Comparison of ENCODE assay signal across 23 mouse cellular contexts in genomic region chr16:38307221-38307605, GRCm38 (mm10). TPM values are rescaled to one million over a fixed set of nuclear protein-coding genes. Genes with fewer than 3 reads are reported as not detected.
DNase-seq lines count a peak whose midpoint lies in the region; ATAC-seq and TF ChIP-seq lines count a peak whose summit lies in the region.
"Had no signal": no experiment of that assay in that cellular context is flagged by ENCODE, and none has a peak within 500 bp of the region (broad histone marks: within the 10 kb centered on the region; RNA-seq: fewer than 3 reads in every experiment).

No protein-coding gene starts in this region.

- H3K9me3 ChIP-seq in hindbrain, embryonic 11.5 days (ENCODE audit: control insufficient read depth, low read length): no peaks in the 10 kb centered on the region
- H3K9me3 ChIP-seq in hindbrain, embryonic 14.5 days (ENCODE audit: control insufficient read depth, low read length): no peaks in the 10 kb centered on the region
- H3K9me3 ChIP-seq in embryonic facial prominence, embryonic 14.5 days (ENCODE audit: control insufficient read depth, low read length): no peaks in the 10 kb centered on the region
- no peaks in the 10 kb centered on the region for H3K9me3 ChIP-seq in midbrain, embryonic 13.5 days
- H3K9me3 ChIP-seq: forebrain, embryonic 13.5 days; limb, embryonic 15.5 days had no signal

- peak; percentile 37 for DNase-seq in hindbrain, embryonic 11.5 days (ENCODE audit: low spot score)
- DNase-seq in hindbrain, embryonic 14.5 days (ENCODE audit: low spot score): no peak
- DNase-seq in A20 (ENCODE audit: low read depth, low spot score): peak; percentile 52
- no peak for DNase-seq in embryonic facial prominence, embryonic 14.5 days (ENCODE audit: low spot score)
- no peak for DNase-seq in heart, adult 2 months
- no peak for DNase-seq in kidney, adult 11 months
- DNase-seq in layer of hippocampus, adult 18-20 months (ENCODE audit: low spot score in 2 of 2): no peak
- DNase-seq: adrenal gland, adult 8-10 months; cerebellum, adult 11-12 months had no signal

- ATAC-seq in hindbrain, embryonic 11.5 days (ENCODE audit: low FRiP score): peak; percentile 71; the same call in 1 of the 2 replicates
- no peak for ATAC-seq in hindbrain, embryonic 14.5 days (ENCODE audit: low FRiP score)
- peak; percentile 18; the same call in 1 of the 2 replicates for ATAC-seq in embryonic facial prominence, embryonic 14.5 days (ENCODE audit: low read depth)
- peak; percentile 74; the same call in 1 of the 2 replicates for ATAC-seq in midbrain, embryonic 13.5 days
- ATAC-seq: forebrain, embryonic 13.5 days; intestine, embryonic 16.5 days had no signal

- TF ChIP-seq CTCF in heart, adult 2 months (IDR thresholded peaks at IDR 0.05): no peak

- no peak overlapping the region for H3K9ac ChIP-seq in hindbrain, embryonic 11.5 days (ENCODE audit: low read depth, low read length)
- H3K9ac ChIP-seq in hindbrain, embryonic 14.5 days: no peak overlapping the region
- H3K9ac ChIP-seq in embryonic facial prominence, embryonic 14.5 days (ENCODE audit: low read depth, low read length): no peak overlapping the region
- H3K9ac ChIP-seq in midbrain, embryonic 13.5 days (replicated peaks): no peak overlapping the region
- H3K9ac ChIP-seq in heart, adult 2 months (ENCODE audit: low read depth, low read length): no peak overlapping the region
- H3K9ac ChIP-seq: forebrain, embryonic 13.5 days; heart, embryonic 13.5 days; limb, embryonic 15.5 days had no signal

- TF ChIP-seq EP300 in heart, adult 2 months (IDR thresholded peaks at IDR 0.05; ENCODE audit: insufficient read depth, low read depth, low read length): no peak

- no peaks in the 10 kb centered on the region for H3K27me3 ChIP-seq in hindbrain, embryonic 11.5 days (ENCODE audit: control insufficient read depth, insufficient read depth, low read length)
- no peaks in the 10 kb centered on the region for H3K27me3 ChIP-seq in hindbrain, embryonic 14.5 days (ENCODE audit: control insufficient read depth, insufficient read depth, low read length)
- no peaks in the 10 kb centered on the region for H3K27me3 ChIP-seq in embryonic facial prominence, embryonic 14.5 days (replicated peaks; ENCODE audit: control insufficient read depth, insufficient read depth, low read length)
- H3K27me3 ChIP-seq in midbrain, embryonic 13.5 days: no peaks in the 10 kb centered on the region
- H3K27me3 ChIP-seq in heart, adult 2 months (ENCODE audit: control insufficient read depth, insufficient read depth, low read length): no peaks in the 10 kb centered on the region
- H3K27me3 ChIP-seq: CH12.LX; forebrain, embryonic 13.5 days; heart, embryonic 13.5 days; limb, embryonic 15.5 days had no signal

- intact Hi-C loops in heart, adult 2 months (cut with DNase I): no loop called here

- H3K27ac ChIP-seq in hindbrain, embryonic 11.5 days (ENCODE audit: low read depth, low read length): 0 out of 2 replicates have a peak overlapping the region, but pooled peaks have one; percentile 10
- H3K27ac ChIP-seq in hindbrain, embryonic 14.5 days: no peak overlapping the region
- no peak overlapping the region for H3K27ac ChIP-seq in embryonic facial prominence, embryonic 14.5 days (replicated peaks; ENCODE audit: low read depth, low read length)
- peak overlapping the region; percentile 36; the same call in 1 of the 2 replicates for H3K27ac ChIP-seq in midbrain, embryonic 13.5 days
- no peak overlapping the region for H3K27ac ChIP-seq in heart, adult 2 months
- H3K27ac ChIP-seq: forebrain, embryonic 13.5 days; heart, embryonic 13.5 days; left cerebral cortex, adult 2 months; limb, embryonic 15.5 days had no signal

- WGBS in hindbrain, embryonic 11.5 days: 45% methylated on average over 5 of the region's 5 CpGs
- 28% methylated on average over 5 of the region's 5 CpGs for WGBS in hindbrain, embryonic 14.5 days
- WGBS in embryonic facial prominence, embryonic 14.5 days: 22% methylated on average over 5 of the region's 5 CpGs
- 37% methylated on average over 5 of the region's 5 CpGs for WGBS in midbrain, embryonic 13.5 days
- 67% methylated on average over 5 of the region's 5 CpGs for WGBS in heart, adult 2 months

- no peaks in the 10 kb centered on the region for H3K36me3 ChIP-seq in hindbrain, embryonic 11.5 days (ENCODE audit: control insufficient read depth, insufficient read depth, low read length)
- no peaks in the 10 kb centered on the region for H3K36me3 ChIP-seq in hindbrain, embryonic 14.5 days (replicated peaks; ENCODE audit: control insufficient read depth, insufficient read depth)
- H3K36me3 ChIP-seq in embryonic facial prominence, embryonic 14.5 days (ENCODE audit: control insufficient read depth, insufficient read depth, low read length): no peaks in the 10 kb centered on the region
- H3K36me3 ChIP-seq in midbrain, embryonic 13.5 days: no peaks in the 10 kb centered on the region
- H3K36me3 ChIP-seq in heart, adult 2 months (ENCODE audit: control insufficient read depth, insufficient read depth, low read length): no peaks in the 10 kb centered on the region
- H3K36me3 ChIP-seq: heart, embryonic 13.5 days; limb, embryonic 15.5 days had no signal

- no peak for TF ChIP-seq POLR2A in heart, adult 2 months (IDR thresholded peaks at IDR 0.05; ENCODE audit: insufficient read depth, low read depth, low read length)

- 0 out of 2 replicates have a peak, but pooled peaks cover 4% of the 10 kb centered on the region for H3K4me1 ChIP-seq in hindbrain, embryonic 11.5 days (replicated peaks; ENCODE audit: control insufficient read depth, insufficient read depth, low read length)
- H3K4me1 ChIP-seq in hindbrain, embryonic 14.5 days (replicated peaks; ENCODE audit: control insufficient read depth, insufficient read depth, low read length): 0 out of 2 replicates have a peak, but pooled peaks cover 3% of the 10 kb centered on the region
- peaks cover 8% of the 10 kb centered on the region; the same call in 1 of the 2 replicates for H3K4me1 ChIP-seq in embryonic facial prominence, embryonic 14.5 days (ENCODE audit: control insufficient read depth, insufficient read depth, low read length)
- H3K4me1 ChIP-seq in midbrain, embryonic 13.5 days (replicated peaks): peaks cover 17% of the 10 kb centered on the region
- 0 out of 2 replicates have a peak, but pooled peaks cover 2% of the 10 kb centered on the region for H3K4me1 ChIP-seq in heart, adult 2 months (ENCODE audit: control insufficient read depth, insufficient read depth, low read length)
- H3K4me1 ChIP-seq: forebrain, embryonic 13.5 days; heart, embryonic 13.5 days had no signal

- no peaks in the 10 kb centered on the region for H3K79me2 ChIP-seq in heart, adult 2 months (replicated peaks; ENCODE audit: control insufficient read depth, insufficient read depth, low read length)

- H3K4me2 ChIP-seq in hindbrain, embryonic 11.5 days (replicated peaks; ENCODE audit: low read depth, low read length): no peak overlapping the region
- no peak overlapping the region for H3K4me2 ChIP-seq in hindbrain, embryonic 14.5 days (replicated peaks)
- H3K4me2 ChIP-seq in embryonic facial prominence, embryonic 14.5 days (ENCODE audit: low read depth, low read length): no peak overlapping the region
- H3K4me2 ChIP-seq in midbrain, embryonic 13.5 days (replicated peaks): no peak overlapping the region
- H3K4me2 ChIP-seq: forebrain, embryonic 13.5 days; heart, embryonic 13.5 days had no signal

- H3K4me3 ChIP-seq in hindbrain, embryonic 11.5 days (ENCODE audit: low read depth, low read length): no peak overlapping the region
- H3K4me3 ChIP-seq in hindbrain, embryonic 14.5 days (replicated peaks; ENCODE audit: low read length): no peak overlapping the region
- H3K4me3 ChIP-seq in embryonic facial prominence, embryonic 14.5 days (ENCODE audit: low read depth, low read length): no peak overlapping the region
- no peak overlapping the region for H3K4me3 ChIP-seq in midbrain, embryonic 13.5 days (replicated peaks)
- no peak overlapping the region for H3K4me3 ChIP-seq in heart, adult 2 months
- H3K4me3 ChIP-seq: forebrain, embryonic 13.5 days; heart, embryonic 13.5 days; left cerebral cortex, adult 2 months; myocyte had no signal

RNA-seq across cellular contexts. Expression of gene Nr1i2, which starts 12.6 kb away (rescaled TPM):
- polyA plus RNA-seq in hindbrain, embryonic 11.5 days (2014; fragmentation: Nextera tagmentation; extraction: Ambion mirVana): 0.06 TPM in 1 of 2 replicates, not detected in the other
- not detected in 2 replicates for polyA plus RNA-seq in hindbrain, embryonic 14.5 days (2014; fragmentation: Nextera tagmentation; extraction: Ambion mirVana)
- not detected in 2 replicates for polyA plus RNA-seq in embryonic facial prominence, embryonic 14.5 days (2014; fragmentation: Nextera tagmentation; extraction: Ambion mirVana)
- polyA plus RNA-seq in midbrain, embryonic 13.5 days (2015; fragmentation: Nextera tagmentation; extraction: Ambion mirVana): not detected in 2 replicates
- total RNA-seq in heart, adult 2 months (2021): not detected
- 0.15 TPM in 1 of 2 replicates, not detected in the other for polyA plus RNA-seq in heart, adult 2 months (2012; rRNA removed)
- not detected for total RNA-seq in layer of hippocampus, adult 18-20 months (2021)
- total RNA-seq: CH12.LX; granulocyte monocyte progenitor cell, adult 5-6 weeks; heart, postnatal 4 days; layer of hippocampus, adult 8-10 months; left cerebral cortex, adult 2 months; megakaryocyte, adult 5-6 weeks had no signal
- polyA plus RNA-seq: forebrain, embryonic 13.5 days; heart, embryonic 13.5 days; limb, embryonic 15.5 days; myocyte; spleen, adult 2 months had no signal

RNA-seq across cellular contexts. Expression of gene Maats1, which starts 34.7 kb away (rescaled TPM):
- polyA plus RNA-seq in hindbrain, embryonic 11.5 days (2014; fragmentation: Nextera tagmentation; extraction: Ambion mirVana): 1.3 and 1.5 TPM in 2 replicates
- polyA plus RNA-seq in hindbrain, embryonic 14.5 days (2014; fragmentation: Nextera tagmentation; extraction: Ambion mirVana): 1.2 and 1.5 TPM in 2 replicates
- polyA plus RNA-seq in embryonic facial prominence, embryonic 14.5 days (2014; fragmentation: Nextera tagmentation; extraction: Ambion mirVana): 0.62 and 1.8 TPM in 2 replicates
- 0.88 and 0.98 TPM in 2 replicates for polyA plus RNA-seq in midbrain, embryonic 13.5 days (2015; fragmentation: Nextera tagmentation; extraction: Ambion mirVana)
- total RNA-seq in heart, adult 2 months (2021): not detected
- polyA plus RNA-seq in heart, adult 2 months (2012; rRNA removed): 0.20 TPM in 1 of 2 replicates, not detected in the other
- 1 to 10 TPM; 1.1 to 1.5 TPM for total RNA-seq in layer of hippocampus, adult 18-20 months (2021)
- total RNA-seq: granulocyte monocyte progenitor cell, adult 5-6 weeks; megakaryocyte, adult 5-6 weeks had no signal
- polyA plus RNA-seq: limb, embryonic 15.5 days had no signal

RNA-seq across cellular contexts. Expression of gene Cox17, which starts 39.6 kb away (rescaled TPM):
- polyA plus RNA-seq in hindbrain, embryonic 11.5 days (2014; fragmentation: Nextera tagmentation; extraction: Ambion mirVana): 121 and 122 TPM in 2 replicates
- polyA plus RNA-seq in hindbrain, embryonic 14.5 days (2014; fragmentation: Nextera tagmentation; extraction: Ambion mirVana): 74.3 and 97.1 TPM in 2 replicates
- polyA plus RNA-seq in embryonic facial prominence, embryonic 14.5 days (2014; fragmentation: Nextera tagmentation; extraction: Ambion mirVana): 133 and 168 TPM in 2 replicates
- polyA plus RNA-seq in midbrain, embryonic 13.5 days (2015; fragmentation: Nextera tagmentation; extraction: Ambion mirVana): 105 and 108 TPM in 2 replicates
- total RNA-seq in heart, adult 2 months (2021): 100 to 1,000 TPM; 295 to 358 TPM
- 190 and 221 TPM in 2 replicates for polyA plus RNA-seq in heart, adult 2 months (2012; rRNA removed)
- 100 to 1,000 TPM; 136 to 147 TPM for total RNA-seq in layer of hippocampus, adult 18-20 months (2021)

RNA-seq across cellular contexts. Expression of gene Gm21987, which starts 39.6 kb away (rescaled TPM):
- not detected in 2 replicates for polyA plus RNA-seq in hindbrain, embryonic 11.5 days (2014; fragmentation: Nextera tagmentation; extraction: Ambion mirVana)
- not detected in 2 replicates for polyA plus RNA-seq in hindbrain, embryonic 14.5 days (2014; fragmentation: Nextera tagmentation; extraction: Ambion mirVana)
- not detected in 2 replicates for polyA plus RNA-seq in embryonic facial prominence, embryonic 14.5 days (2014; fragmentation: Nextera tagmentation; extraction: Ambion mirVana)
- not detected in 2 replicates for polyA plus RNA-seq in midbrain, embryonic 13.5 days (2015; fragmentation: Nextera tagmentation; extraction: Ambion mirVana)
- not detected for total RNA-seq in heart, adult 2 months (2021)
- not detected in 2 replicates for polyA plus RNA-seq in heart, adult 2 months (2012; rRNA removed)
- not detected for total RNA-seq in layer of hippocampus, adult 18-20 months (2021)
- total RNA-seq: granulocyte monocyte progenitor cell, adult 5-6 weeks; left cerebral cortex, adult 2 months; megakaryocyte, adult 5-6 weeks had no signal
- polyA plus RNA-seq: forebrain, embryonic 13.5 days; liver, embryonic 16.5 days; spleen, adult 2 months had no signal

RNA-seq across cellular contexts. Expression of gene Popdc2, which starts 54.8 kb away (rescaled TPM):
- polyA plus RNA-seq in hindbrain, embryonic 11.5 days (2014; fragmentation: Nextera tagmentation; extraction: Ambion mirVana): 0.89 and 1.0 TPM in 2 replicates
- 0.24 and 0.26 TPM in 2 replicates for polyA plus RNA-seq in hindbrain, embryonic 14.5 days (2014; fragmentation: Nextera tagmentation; extraction: Ambion mirVana)
- 7.6 and 12.8 TPM in 2 replicates for polyA plus RNA-seq in embryonic facial prominence, embryonic 14.5 days (2014; fragmentation: Nextera tagmentation; extraction: Ambion mirVana)
- polyA plus RNA-seq in midbrain, embryonic 13.5 days (2015; fragmentation: Nextera tagmentation; extraction: Ambion mirVana): 0.26 and 0.51 TPM in 2 replicates
- 100 to 1,000 TPM; 462 to 476 TPM for total RNA-seq in heart, adult 2 months (2021)
- polyA plus RNA-seq in heart, adult 2 months (2012; rRNA removed): 695 and 745 TPM in 2 replicates
- total RNA-seq in layer of hippocampus, adult 18-20 months (2021): under 1 TPM; 0.20 to 0.66 TPM
- total RNA-seq: granulocyte monocyte progenitor cell, adult 5-6 weeks had no signal

Comparison
In these comparisons a context has a peak if more than half of its experiments do, and no peak if none do; other contexts are left out.
1. DNase-seq: peak in hindbrain, embryonic 11.5 days (single experiment) and A20 (single experiment); none in hindbrain, embryonic 14.5 days (single experiment), embryonic facial prominence, embryonic 14.5 days (single experiment), heart, adult 2 months (0 of 2), kidney, adult 11 months (single experiment) and layer of hippocampus, adult 18-20 months (0 of 2).
2. H3K27ac ChIP-seq: peak in hindbrain, embryonic 11.5 days (single experiment) and midbrain, embryonic 13.5 days (single experiment); none in hindbrain, embryonic 14.5 days (single experiment), embryonic facial prominence, embryonic 14.5 days (single experiment) and heart, adult 2 months (single experiment).